In the genomic region with DNA sequence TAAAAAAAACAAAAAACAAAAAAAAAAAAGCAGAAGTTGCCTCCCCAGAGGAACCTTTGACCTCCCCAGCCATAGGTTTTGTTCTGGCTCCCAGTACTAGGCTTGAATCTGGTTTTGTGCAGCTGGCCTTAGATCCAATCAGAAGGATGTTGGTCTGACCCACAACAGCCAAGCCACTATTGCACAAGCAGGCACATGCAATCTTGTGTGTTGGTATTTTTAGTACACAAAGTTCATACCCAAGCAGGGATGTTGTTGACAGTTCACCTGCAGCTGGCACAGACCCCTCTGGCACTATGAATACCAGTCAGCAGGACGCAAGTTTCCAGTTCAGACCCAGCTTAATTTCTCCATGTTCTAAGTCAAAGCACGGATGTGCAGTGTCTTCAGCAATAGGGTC, we compare ENCODE assay signal across 26 mouse cellular contexts. TPM values are rescaled to one million over a fixed set of nuclear protein-coding genes. Genes with fewer than 3 reads are reported as not detected.
DNase-seq lines count a peak whose midpoint lies in the region; ATAC-seq and TF ChIP-seq lines count a peak whose summit lies in the region.
"Had no signal": no experiment of that assay in that cellular context is flagged by ENCODE, and none has a peak within 500 bp of the region (broad histone marks: within the 10 kb centered on the region; RNA-seq: fewer than 3 reads in every experiment).

No protein-coding gene starts in this region.

- H3K4me1 ChIP-seq in liver, adult 2 months (ENCODE audit: control insufficient read depth, insufficient read depth, low read length), result peaks cover 5% of the 10 kb centered on the region
- H3K4me1 ChIP-seq in liver, embryonic 12.5 days, result no peaks in the 10 kb centered on the region
- no peaks in the 10 kb centered on the region for H3K4me1 ChIP-seq in MEL (ENCODE audit: control insufficient read depth in 1 of 2, insufficient read depth in 2 of 2, low read length in 2 of 2)
- H3K4me1 ChIP-seq in hindbrain, embryonic 13.5 days (replicated peaks), result no peaks in the 10 kb centered on the region

- H3K27me3 ChIP-seq in liver, adult 2 months (ENCODE audit: control insufficient read depth, insufficient read depth, low read length), result no peaks in the 10 kb centered on the region
- no peaks in the 10 kb centered on the region for H3K27me3 ChIP-seq in liver, embryonic 12.5 days (replicated peaks)
- no peaks in the 10 kb centered on the region for H3K27me3 ChIP-seq in MEL (ENCODE audit: control insufficient read depth in 1 of 2, insufficient read depth in 2 of 2, low read length in 2 of 2)
- H3K27me3 ChIP-seq in hindbrain, embryonic 13.5 days, result no peaks in the 10 kb centered on the region
- H3K27me3 ChIP-seq: forebrain, embryonic 13.5 days; hindbrain, embryonic 15.5 days; limb, embryonic 12.5 days; megakaryocyte, embryonic 14.5 days; midbrain, embryonic 13.5 days; neural tube, embryonic 13.5 days; Patski had no signal

- no peak overlapping the region for H3K27ac ChIP-seq in liver, adult 2 months (replicated peaks; ENCODE audit: insufficient read depth, low read depth, low read length)
- H3K27ac ChIP-seq in liver, embryonic 12.5 days, result no peak overlapping the region
- H3K27ac ChIP-seq in MEL (ENCODE audit: control insufficient read depth, low read depth, low read length), result no peak overlapping the region
- H3K27ac ChIP-seq in hindbrain, embryonic 13.5 days, result no peak overlapping the region
- H3K27ac ChIP-seq: forebrain, embryonic 13.5 days; hindbrain, embryonic 15.5 days; layer of hippocampus, adult 2 months; limb, embryonic 12.5 days; liver, embryonic 14.5 days; midbrain, embryonic 13.5 days; neural tube, embryonic 13.5 days had no signal

- TF ChIP-seq RAD21 in MEL (IDR thresholded peaks at IDR 0.05; ENCODE audit: low read depth, low read length), result no peak

- 31% methylated on average over 2 of the region's 2 CpGs for WGBS in liver, adult 2 months
- 79% methylated on average over 2 of the region's 2 CpGs for WGBS in liver, embryonic 12.5 days (ENCODE audit: insufficient replicate concordance)
- WGBS in hindbrain, embryonic 13.5 days, result 90% methylated on average over 2 of the region's 2 CpGs

- no peaks in the 10 kb centered on the region for H3K9me3 ChIP-seq in liver, embryonic 12.5 days (replicated peaks)
- H3K9me3 ChIP-seq in MEL (replicated peaks; ENCODE audit: insufficient read depth, low read length), result no peaks in the 10 kb centered on the region
- no peaks in the 10 kb centered on the region for H3K9me3 ChIP-seq in hindbrain, embryonic 13.5 days
- H3K9me3 ChIP-seq: forebrain, embryonic 13.5 days; hindbrain, embryonic 15.5 days; midbrain, embryonic 13.5 days; neural tube, embryonic 13.5 days had no signal

- H3K4me3 ChIP-seq in liver, adult 2 months (ENCODE audit: insufficient read depth, low read depth, low read length), result no peak overlapping the region
- H3K4me3 ChIP-seq in liver, embryonic 12.5 days, result no peak overlapping the region
- H3K4me3 ChIP-seq in MEL (ENCODE audit: control insufficient read depth in 1 of 2, insufficient read depth in 1 of 2, low read depth in 2 of 2, low read length in 2 of 2), result no peak overlapping the region
- no peak overlapping the region for H3K4me3 ChIP-seq in hindbrain, embryonic 13.5 days
- H3K4me3 ChIP-seq: forebrain, embryonic 13.5 days; hindbrain, embryonic 15.5 days; layer of hippocampus, adult 2 months; limb, embryonic 12.5 days; megakaryocyte, embryonic 14.5 days; midbrain, embryonic 13.5 days; neural tube, embryonic 13.5 days had no signal

- no peak for TF ChIP-seq POLR2A in liver, adult 2 months (IDR thresholded peaks at IDR 0.05; ENCODE audit: extremely low read depth, insufficient read depth, low read length)
- TF ChIP-seq POLR2A in MEL (IDR thresholded peaks at IDR 0.05; ENCODE audit: control insufficient read depth in 1 of 2, insufficient read depth in 1 of 2, low read depth in 1 of 2, low read length in 2 of 2, poor library complexity in 1 of 2), result no peak

- H3K4me2 ChIP-seq in liver, embryonic 12.5 days, result no peak overlapping the region
- no peak overlapping the region for H3K4me2 ChIP-seq in hindbrain, embryonic 13.5 days
- H3K4me2 ChIP-seq: forebrain, embryonic 13.5 days; hindbrain, embryonic 15.5 days; limb, embryonic 12.5 days; midbrain, embryonic 13.5 days; neural tube, embryonic 13.5 days had no signal

- no peak overlapping the region for H3K9ac ChIP-seq in liver, adult 2 months (ENCODE audit: low read depth, low read length)
- no peak overlapping the region for H3K9ac ChIP-seq in liver, embryonic 12.5 days
- H3K9ac ChIP-seq in MEL (ENCODE audit: control insufficient read depth, low read depth, low read length, poor library complexity, severe bottlenecking), result no peak overlapping the region
- no peak overlapping the region for H3K9ac ChIP-seq in hindbrain, embryonic 13.5 days
- H3K9ac ChIP-seq: forebrain, embryonic 13.5 days; hindbrain, embryonic 15.5 days; limb, embryonic 12.5 days; liver, embryonic 14.5 days; midbrain, embryonic 13.5 days; neural tube, embryonic 13.5 days had no signal

- DNase-seq in adrenal gland, postnatal 10 days, result peak; percentile 36
- no peak for DNase-seq in adrenal gland, adult 8-10 months
- DNase-seq in liver, adult 2 months (ENCODE audit: extremely low read depth, low read depth, low spot score), result peak; percentile 99
- peak; percentile 12 for DNase-seq in MEL (ENCODE audit: low read depth, low spot score)
- peak; percentile 42 to 53 for DNase-seq in heart, postnatal 10 days
- no peak for DNase-seq in ovary, postnatal 36 days (ENCODE audit: low spot score)
- DNase-seq: adrenal gland, adult 2 months; cerebellum, adult 2 months; cerebellum, postnatal 36 days; gastrocnemius, postnatal 36 days; kidney, adult 8-10 months; kidney, postnatal 10 days; layer of hippocampus, postnatal 36 days; thymus, postnatal 14 days had no signal

- TF ChIP-seq CTCF in liver, adult 2 months (IDR thresholded peaks at IDR 0.05; ENCODE audit: low read depth, low read length), result no peak
- TF ChIP-seq CTCF in MEL (IDR thresholded peaks at IDR 0.05 in 2 of 3, conservative IDR thresholded peaks at IDR 0.05 in 1 of 3; ENCODE audit: control insufficient read depth in 1 of 3, insufficient read depth in 1 of 3, low read depth in 2 of 3, low read length in 3 of 3, poor library complexity in 1 of 3, severe bottlenecking in 1 of 3), result no peak

- ATAC-seq in liver, embryonic 12.5 days, result no peak
- ATAC-seq in hindbrain, embryonic 13.5 days (ENCODE audit: low FRiP score), result no peak
- ATAC-seq: CD4-positive, CD25-positive, alpha-beta regulatory T cell, adult 4 months; forebrain, embryonic 13.5 days; midbrain, embryonic 13.5 days; Patski had no signal

- intact Hi-C loops in heart, postnatal 10 days (cut with DNase I), result no loop called here

- H3K79me2 ChIP-seq in liver, adult 2 months (ENCODE audit: control insufficient read depth, insufficient read depth, low read length), result no peaks in the 10 kb centered on the region
- no peaks in the 10 kb centered on the region for H3K79me2 ChIP-seq in MEL (ENCODE audit: control insufficient read depth, insufficient read depth, low read length, poor library complexity)

- H3K36me3 ChIP-seq in liver, adult 2 months (ENCODE audit: control insufficient read depth, insufficient read depth, low read length), result no peaks in the 10 kb centered on the region
- H3K36me3 ChIP-seq in liver, embryonic 12.5 days, result no peaks in the 10 kb centered on the region
- H3K36me3 ChIP-seq in MEL (ENCODE audit: control insufficient read depth in 1 of 2, insufficient read depth in 2 of 2, low read length in 2 of 2), result no peaks in the 10 kb centered on the region
- no peaks in the 10 kb centered on the region for H3K36me3 ChIP-seq in hindbrain, embryonic 13.5 days
- H3K36me3 ChIP-seq: hindbrain, embryonic 15.5 days; limb, embryonic 12.5 days; midbrain, embryonic 13.5 days; neural tube, embryonic 13.5 days had no signal

- TF ChIP-seq EP300 in MEL (IDR thresholded peaks at IDR 0.05; ENCODE audit: low read depth in 1 of 2, low read length in 2 of 2), result no peak

TF ChIP-seq in MEL, 35 proteins besides CTCF, POLR2A, EP300 and RAD21:
- TF ChIP-seq ETS1 (IDR thresholded peaks at IDR 0.05; ENCODE audit: low read depth, low read length) (no peak), USF1 (IDR thresholded peaks at IDR 0.05; ENCODE audit: low read depth, low read length) (no peak)

RNA-seq across cellular contexts. Expression of gene Osbpl3, which starts 18.2 kb away (rescaled TPM):
- total RNA-seq in adrenal gland, postnatal 10 days (2021), result 10 to 100 TPM; 26.2 to 37.8 TPM
- total RNA-seq in adrenal gland, adult 8-10 months (2022), result 100 to 1,000 TPM in 2 of 4 experiments, 10 to 100 TPM in 2; 50.9 to 211 (median 116) TPM
- 0.83 and 1.4 TPM in 2 replicates for total RNA-seq in liver, adult 2 months (2014; rRNA removed)
- 0.15 and 0.16 TPM in 2 replicates for polyA plus RNA-seq in liver, adult 2 months (2012; rRNA removed)
- polyA plus RNA-seq in liver, embryonic 12.5 days (2016; fragmentation: Nextera tagmentation; extraction: Ambion mirVana), result 1.4 and 2.6 TPM in 2 replicates
- total RNA-seq in MEL (2012; rRNA removed), result 4.3 and 5.6 TPM in 2 replicates
- polyA plus RNA-seq in MEL (2012; ENCODE audit: insufficient read depth in 1 of 2, insufficient read length in 2 of 2, low read depth in 1 of 2, low replicate concordance in 2 of 2, missing spikeins in 1 of 2), result 1 to 10 TPM in 1 of 2 experiments, not detected in 1; 4.9 TPM
- 10 to 100 TPM; 31.8 to 33.0 TPM for total RNA-seq in heart, postnatal 10 days (2021)
- polyA plus RNA-seq in hindbrain, embryonic 13.5 days (2015; fragmentation: Nextera tagmentation; extraction: Ambion mirVana), result 4.6 and 4.8 TPM in 2 replicates

Comparison
In these comparisons a context has a peak if more than half of its experiments do, and no peak if none do; other contexts are left out.
1. DNase-seq: peak in adrenal gland, postnatal 10 days (single experiment), liver, adult 2 months (single experiment), MEL (single experiment) and heart, postnatal 10 days (2 of 2); none in adrenal gland, adult 8-10 months (single experiment) and ovary, postnatal 36 days (single experiment).